Comparison of ENCODE assay signal across 18 mouse cellular contexts in genomic region chr1:133155270-133155669, GRCm38 (mm10). TPM values are rescaled to one million over a fixed set of nuclear protein-coding genes. Genes with fewer than 3 reads are reported as not detected.
A peak's percentile ranks its signal among the peaks of the same experiment; 100 is the strongest.
DNase-seq lines count a peak whose midpoint lies in the region; ATAC-seq and TF ChIP-seq lines count a peak whose summit lies in the region.
"Had no signal": no experiment of that assay in that cellular context is flagged by ENCODE, and none has a peak within 500 bp of the region (broad histone marks: within the 10 kb centered on the region; RNA-seq: fewer than 3 reads in every experiment).

No protein-coding gene starts in this region.

- no peak for TF ChIP-seq POLR2A in lung, adult 2 months (IDR thresholded peaks at IDR 0.05; ENCODE audit: borderline replicate concordance, extremely low read depth, low read depth, low read length)

- TF ChIP-seq CTCF in lung, adult 2 months (IDR thresholded peaks at IDR 0.05; ENCODE audit: insufficient read depth, low read length) = no peak
- TF ChIP-seq CTCF in lung, postnatal 0 days (IDR thresholded peaks at IDR 0.05) = no peak

- 0 out of 2 replicates have a peak, but pooled peaks have one; percentile 37 for TF ChIP-seq EP300 in lung, postnatal 0 days (IDR thresholded peaks at IDR 0.05)

- no peak for DNase-seq in lung, adult 2 months
- DNase-seq in lung, postnatal 0 days (ENCODE audit: low spot score) = peak; percentile 63
- no peak for DNase-seq in lung, postnatal 25 days (ENCODE audit: low spot score)
- DNase-seq: adrenal gland, adult 2 months; adrenal gland, adult 8-10 months; adrenal gland, postnatal 10 days; adrenal gland, postnatal 14 days; adrenal gland, postnatal 25 days; adrenal gland, postnatal 36 days; B cell, adult 2 months; cerebellum, adult 11 months; cerebellum, adult 11-12 months; cerebellum, adult 18-20 months had no signal

- no peak overlapping the region for H3K4me3 ChIP-seq in lung, embryonic 16.5 days (ENCODE audit: low read length)
- H3K4me3 ChIP-seq in lung, adult 2 months (replicated peaks; ENCODE audit: extremely low read depth, low read depth, low read length) = no peak overlapping the region
- H3K4me3 ChIP-seq in lung, postnatal 0 days (ENCODE audit: low read depth, low read length) = no peak overlapping the region

- no peaks in the 10 kb centered on the region for H3K9me3 ChIP-seq in lung, embryonic 16.5 days (ENCODE audit: control insufficient read depth, low read length)
- H3K9me3 ChIP-seq in lung, postnatal 0 days (ENCODE audit: low read length) = no peaks in the 10 kb centered on the region
- H3K9me3 ChIP-seq: G1E had no signal

- 48% methylated on average over 6 of the region's 6 CpGs for WGBS in lung, embryonic 16.5 days
- WGBS in lung, adult 2 months = 70% methylated on average over 6 of the region's 6 CpGs
- WGBS in lung, postnatal 0 days = 54% methylated on average over 6 of the region's 6 CpGs

- peaks cover 7% of the 10 kb centered on the region for H3K4me1 ChIP-seq in lung, embryonic 16.5 days (replicated peaks; ENCODE audit: control insufficient read depth, insufficient read depth, low read length)
- H3K4me1 ChIP-seq in lung, adult 2 months (ENCODE audit: control insufficient read depth, insufficient read depth, low read length) = no peaks in the 10 kb centered on the region
- no peaks in the 10 kb centered on the region for H3K4me1 ChIP-seq in lung, postnatal 0 days (ENCODE audit: insufficient read depth, low read depth, low read length)

- ATAC-seq in lung, embryonic 16.5 days (ENCODE audit: low read depth) = peak; percentile 29; the same call in 1 of the 2 replicates
- peak; percentile 70 for ATAC-seq in lung, postnatal 0 days
- ATAC-seq: activated CD4-positive, CD25-positive, alpha-beta regulatory T cell, adult 4 months; CD4-positive, CD25-positive, alpha-beta regulatory T cell, adult 4 months; Patski had no signal

- H3K9ac ChIP-seq in lung, embryonic 16.5 days (ENCODE audit: low read length) = no peak overlapping the region
- no peak overlapping the region for H3K9ac ChIP-seq in lung, postnatal 0 days (replicated peaks; ENCODE audit: low read depth)

- H3K36me3 ChIP-seq in lung, embryonic 16.5 days (ENCODE audit: control insufficient read depth, insufficient read depth, low read length) = no peaks in the 10 kb centered on the region
- H3K36me3 ChIP-seq in lung, postnatal 0 days (ENCODE audit: insufficient read depth, low read length) = no peaks in the 10 kb centered on the region
- H3K36me3 ChIP-seq: G1E had no signal

- no peaks in the 10 kb centered on the region; the same call in 1 of the 2 replicates for H3K27me3 ChIP-seq in lung, embryonic 16.5 days (ENCODE audit: control insufficient read depth, insufficient read depth, low read depth, low read length)
- no peaks in the 10 kb centered on the region for H3K27me3 ChIP-seq in lung, postnatal 0 days (replicated peaks; ENCODE audit: insufficient read depth, low read length)
- H3K27me3 ChIP-seq: Patski had no signal

- no peak overlapping the region for H3K4me2 ChIP-seq in lung, embryonic 16.5 days (ENCODE audit: low read depth, low read length)
- no peak overlapping the region for H3K4me2 ChIP-seq in lung, postnatal 0 days (replicated peaks; ENCODE audit: low read depth, low read length)

- no peak overlapping the region for H3K27ac ChIP-seq in lung, embryonic 16.5 days (ENCODE audit: low read length)
- no peak overlapping the region for H3K27ac ChIP-seq in lung, postnatal 0 days (ENCODE audit: low read length)

RNA-seq across cellular contexts. Expression of gene Plekha6, which starts 8.7 kb away (rescaled TPM):
- 8.0 and 8.3 TPM in 2 replicates for polyA plus RNA-seq in lung, embryonic 16.5 days (2015; fragmentation: Nextera tagmentation; extraction: Ambion mirVana)
- polyA plus RNA-seq in lung, adult 2 months (2012; rRNA removed) = 38.4 and 39.4 TPM in 2 replicates
- 3.2 and 5.0 TPM in 2 replicates for polyA plus RNA-seq in lung, postnatal 0 days (2015; fragmentation: Nextera tagmentation; extraction: Ambion mirVana)
- polyA plus RNA-seq: CD4-positive, CD25-positive, alpha-beta regulatory T cell, adult 4 months had no signal

RNA-seq across cellular contexts. Expression of gene Ppp1r15b, which starts 24.3 kb away (rescaled TPM):
- 39.0 and 42.5 TPM in 2 replicates for polyA plus RNA-seq in lung, embryonic 16.5 days (2015; fragmentation: Nextera tagmentation; extraction: Ambion mirVana)
- 24.2 and 26.5 TPM in 2 replicates for polyA plus RNA-seq in lung, adult 2 months (2012; rRNA removed)
- 19.5 and 20.0 TPM in 2 replicates for polyA plus RNA-seq in lung, postnatal 0 days (2015; fragmentation: Nextera tagmentation; extraction: Ambion mirVana)
